Mouse (Mus musculus): Measurements from ENCODE around the gene 9130019O22Rik.

Gene 9130019O22Rik

DNA sequence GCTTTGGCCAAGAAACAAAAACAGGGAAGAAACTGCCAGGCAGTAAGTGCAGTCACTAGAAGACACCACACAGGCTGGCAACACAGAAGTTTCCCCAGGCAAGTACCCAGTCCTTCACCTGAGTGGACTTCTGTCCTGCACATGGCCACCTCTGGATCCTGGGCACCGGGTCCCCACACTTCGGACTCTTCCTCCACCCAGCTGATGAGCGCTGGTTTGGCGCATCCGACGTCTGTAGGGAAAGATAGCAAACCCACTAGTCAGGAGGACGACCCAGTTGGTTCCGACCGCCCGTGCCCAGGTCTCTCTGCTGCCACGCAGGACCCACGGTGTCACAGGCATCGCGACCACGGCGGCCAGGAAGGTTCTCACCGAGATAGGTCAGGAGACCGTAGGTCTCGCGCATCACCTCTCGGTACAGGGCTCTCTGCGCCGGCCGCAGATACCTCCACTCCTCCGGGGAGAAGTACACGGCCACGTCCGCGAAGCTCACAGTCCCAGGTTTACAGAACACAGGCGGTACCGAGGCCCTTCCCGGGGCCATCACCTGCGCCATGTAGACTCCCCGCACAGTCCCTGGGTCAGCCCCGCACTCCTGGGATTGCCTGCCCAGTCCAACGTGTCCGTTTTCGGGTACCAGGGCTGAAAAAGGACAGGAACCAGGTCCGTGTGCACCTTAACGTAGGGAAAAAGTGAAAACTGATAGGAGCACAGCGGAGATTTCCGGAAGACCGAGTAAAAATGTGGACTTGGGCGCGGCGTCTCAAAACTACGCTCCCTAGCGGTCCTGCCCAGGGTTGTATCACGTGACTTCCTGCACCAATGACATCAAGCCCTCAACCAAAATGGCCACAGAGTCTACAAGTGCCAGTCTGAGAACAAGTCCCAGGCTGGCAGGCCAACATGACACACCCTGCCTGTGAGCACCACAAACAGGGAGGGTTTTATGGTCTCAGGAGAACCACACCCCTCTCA lies 11.4 kb downstream of the 9130019O22Rik start, which contains the start of gene Zfp747:
Zfp747 (minus strand) TSS at position 780 of the 975 bp plus-strand sequence.
- 1% methylated on average over 49 of the region's 49 CpGs for WGBS

DNA sequence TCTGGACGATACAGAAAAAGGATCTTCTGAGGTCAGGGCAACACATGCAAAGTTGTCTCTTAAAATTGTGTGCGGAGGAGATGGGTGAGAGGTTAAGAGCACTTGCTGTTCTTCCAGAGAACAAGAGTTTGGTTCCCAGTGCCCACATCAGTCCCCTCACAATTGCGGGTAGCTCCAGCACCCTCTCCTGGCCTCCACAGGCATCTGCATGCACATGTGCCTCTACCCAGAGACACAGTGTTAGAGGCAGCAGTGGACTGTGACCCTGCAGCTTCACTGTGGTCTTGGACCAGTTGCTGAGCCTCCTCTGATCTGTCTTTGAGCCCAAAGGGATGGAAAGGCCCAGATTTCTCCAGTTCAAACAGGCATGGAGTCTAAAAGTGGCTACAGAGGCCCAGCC lies 15.1 kb downstream of the 9130019O22Rik start:
- WGBS, result 83% methylated on average over 3 of the region's 3 CpGs

GRCm38 (mm10) chr7:127371213-127371612 lies 15.8 kb downstream of the 9130019O22Rik start:
- WGBS, result 87% methylated on average over 2 of the region's 2 CpGs

DNA sequence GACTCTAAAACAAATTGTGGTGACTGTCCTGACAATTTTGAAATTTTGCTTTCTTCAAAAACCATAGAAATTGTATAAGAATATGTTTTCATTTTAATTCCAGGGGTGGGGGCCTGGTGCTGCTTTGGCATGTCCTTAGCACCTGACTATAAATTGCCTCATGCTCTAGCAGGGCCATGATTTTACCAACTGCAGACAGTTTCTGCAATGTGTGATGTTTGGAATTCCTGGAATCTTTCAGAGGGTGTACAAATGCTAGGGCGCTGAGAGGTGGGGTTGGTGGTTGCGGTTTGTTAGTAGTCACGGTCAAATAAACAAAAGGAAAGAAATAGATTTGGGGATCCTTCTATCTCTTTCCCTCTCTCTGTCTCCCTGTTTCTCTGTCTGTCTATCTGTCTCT lies 20.7 kb downstream of the 9130019O22Rik start:
- WGBS, result 88% methylated on average over 3 of the region's 3 CpGs

DNA sequence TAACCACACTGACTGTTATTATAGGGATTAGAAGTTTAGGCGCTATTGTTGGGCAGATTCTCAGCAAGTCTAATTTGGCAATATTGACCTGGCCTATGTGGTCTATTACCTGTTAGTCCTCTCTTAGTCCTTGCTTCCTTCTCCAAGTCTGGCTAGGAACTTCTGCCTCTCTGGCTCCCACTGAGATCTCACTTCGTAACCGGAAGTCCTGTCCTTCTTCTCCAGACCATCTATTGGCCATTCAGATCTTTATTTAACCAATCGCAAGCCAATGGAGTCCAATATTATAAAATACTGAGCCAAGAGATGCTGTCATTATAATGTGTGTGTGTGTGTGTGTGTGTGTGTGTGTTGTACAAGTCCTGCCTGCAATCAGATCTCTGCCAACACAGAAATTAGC lies 22.8 kb downstream of the 9130019O22Rik start:
- 73% methylated on average over 4 of the region's 4 CpGs for WGBS

- WGBS, result 11% methylated on average over 24 of the region's 24 CpGs
Measured at GRCm38 (mm10) chr7:127363475-127363921, 23.5 kb downstream of the 9130019O22Rik start.

DNA sequence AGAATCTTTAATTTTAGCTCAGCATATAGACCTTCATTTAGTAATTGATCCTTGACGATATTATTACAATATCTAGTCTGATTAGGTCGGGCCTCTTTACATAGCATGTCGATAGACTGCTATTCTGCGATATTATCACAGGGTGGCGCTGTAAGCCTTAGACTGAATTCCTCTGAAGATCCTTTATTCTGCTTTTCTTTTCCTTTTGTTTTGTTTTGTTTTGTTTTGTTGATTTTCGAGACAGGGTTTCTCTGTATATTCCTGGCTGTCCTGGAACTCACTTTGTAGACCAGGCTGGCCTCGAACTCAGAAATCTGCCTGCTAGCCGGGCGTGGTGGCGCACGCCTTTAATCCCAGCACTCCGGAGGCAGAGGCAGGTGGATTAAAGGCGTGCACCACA lies 24.5 kb downstream of the 9130019O22Rik start:
- WGBS, result 13% methylated on average over 13 of the region's 13 CpGs

GRCm38 (mm10) chr7:127361449-127361848 lies 25.5 kb downstream of the 9130019O22Rik start:
- WGBS, result 65% methylated on average over 13 of the region's 13 CpGs

DNA sequence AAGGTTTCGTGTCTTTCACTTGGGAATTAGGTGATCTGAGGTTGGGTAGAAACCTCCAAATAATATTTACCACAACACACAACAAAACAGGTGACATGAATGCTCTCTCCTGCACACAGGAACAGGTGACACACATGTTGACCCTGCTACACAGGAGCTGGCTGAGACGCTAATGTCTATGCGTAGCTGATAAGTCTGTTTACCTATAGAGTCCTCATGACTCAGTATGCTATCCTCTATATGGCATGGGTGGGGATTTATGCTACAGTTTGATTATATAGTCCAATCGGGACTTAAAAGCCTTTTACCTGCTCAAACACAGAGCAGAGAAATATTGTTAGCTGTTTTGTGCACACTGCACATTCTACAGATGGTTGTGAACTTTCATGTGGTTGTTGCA lies 26.7 kb downstream of the 9130019O22Rik start:
- 83% methylated on average over 4 of the region's 4 CpGs for WGBS

- WGBS, result 75% methylated on average over 4 of the region's 4 CpGs
Measured at GRCm38 (mm10) chr7:127358472-127358871, 28.5 kb downstream of the 9130019O22Rik start.

GRCm38 (mm10) chr7:127357871-127358270 lies 29.1 kb downstream of the 9130019O22Rik start:
- WGBS, result 30% methylated on average over 2 of the region's 2 CpGs

DNA sequence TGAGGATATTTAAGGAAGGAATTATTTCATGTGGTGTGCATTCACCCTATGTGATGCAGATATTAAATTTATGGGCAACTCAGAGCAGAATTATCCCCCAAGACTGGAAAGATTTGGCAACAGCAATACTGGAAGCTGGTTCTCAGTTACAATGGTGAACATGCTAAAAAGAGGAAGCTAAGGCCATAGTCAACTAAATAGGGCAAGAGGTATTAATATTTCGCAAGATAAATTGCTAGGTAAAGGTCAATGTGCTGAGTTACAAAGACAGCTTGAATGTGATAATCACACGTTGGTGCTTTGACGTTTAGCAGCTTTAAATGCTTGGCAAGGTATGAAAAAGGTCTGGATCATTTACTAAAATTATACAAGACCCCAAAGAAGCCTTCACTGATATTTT lies 31.2 kb downstream of the 9130019O22Rik start:
- 82% methylated on average over 3 of the region's 3 CpGs for WGBS

DNA sequence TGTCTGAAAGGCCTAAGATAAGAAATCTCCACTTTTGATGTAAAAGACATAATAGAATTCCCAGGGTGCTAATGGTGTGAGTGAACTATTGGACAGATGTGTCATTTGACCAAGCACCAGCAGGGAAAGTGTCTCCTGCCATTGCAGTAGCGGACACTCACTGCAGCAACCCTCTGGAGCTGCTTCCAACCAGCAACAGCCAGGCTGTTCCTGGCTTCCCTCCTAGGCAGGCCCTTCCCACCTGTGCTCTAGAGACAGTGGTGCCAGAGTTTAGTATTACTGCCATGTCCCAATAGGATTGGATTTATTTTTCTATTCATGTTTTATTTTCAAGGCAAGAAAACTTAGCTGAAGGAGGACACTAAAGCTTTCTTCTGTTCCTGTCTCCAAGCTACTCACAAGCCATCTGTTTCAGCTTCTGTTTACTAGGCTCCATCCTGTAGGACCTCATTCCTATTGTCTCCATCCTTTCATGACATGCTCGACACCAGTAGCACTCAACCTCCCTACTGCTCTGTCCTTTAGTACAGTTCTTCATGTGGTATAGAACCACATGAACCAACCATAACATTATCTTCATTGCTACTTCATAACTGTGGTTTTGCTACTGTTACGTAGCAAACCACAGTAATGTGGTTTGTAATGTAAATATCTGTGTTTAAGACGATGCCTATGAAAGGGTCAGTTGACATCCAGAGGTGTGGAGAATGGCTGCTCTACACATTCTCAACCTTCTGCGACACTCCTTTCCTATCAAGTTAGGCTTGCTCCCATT lies 35.5 kb downstream of the 9130019O22Rik start:
- 79% methylated on average over 5 of the region's 5 CpGs for WGBS

DNA sequence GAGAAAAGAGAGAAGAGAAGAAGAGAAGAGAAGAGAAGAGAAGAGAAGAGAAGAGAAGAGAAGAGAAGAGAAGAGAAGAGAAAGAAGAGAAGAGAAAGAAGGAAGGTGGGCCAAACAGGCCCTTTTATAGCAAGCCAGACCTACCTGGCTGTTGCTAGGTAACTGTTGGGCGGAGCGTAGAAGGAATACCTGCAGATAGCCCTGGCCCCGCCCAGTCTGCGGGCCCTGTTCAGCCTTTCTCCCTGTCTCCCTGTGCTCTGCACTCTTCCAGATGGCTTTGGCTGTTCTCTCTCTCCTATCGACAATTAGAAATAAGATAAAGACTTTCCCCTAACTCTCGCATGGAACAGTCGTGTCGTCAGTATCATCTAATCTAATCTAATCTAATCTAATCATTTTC lies 40.3 kb downstream of the 9130019O22Rik start:
- WGBS, result 18% methylated on average over 8 of the region's 8 CpGs

GRCm38 (mm10) chr7:127345512-127346325 lies 41.2 kb downstream of the 9130019O22Rik start, which contains the start of gene Zfp768:
Gene Zfp768, minus strand, starts transcription at chr7:127345589.
- WGBS, result under 1% methylated on average over 71 of the region's 76 CpGs

DNA sequence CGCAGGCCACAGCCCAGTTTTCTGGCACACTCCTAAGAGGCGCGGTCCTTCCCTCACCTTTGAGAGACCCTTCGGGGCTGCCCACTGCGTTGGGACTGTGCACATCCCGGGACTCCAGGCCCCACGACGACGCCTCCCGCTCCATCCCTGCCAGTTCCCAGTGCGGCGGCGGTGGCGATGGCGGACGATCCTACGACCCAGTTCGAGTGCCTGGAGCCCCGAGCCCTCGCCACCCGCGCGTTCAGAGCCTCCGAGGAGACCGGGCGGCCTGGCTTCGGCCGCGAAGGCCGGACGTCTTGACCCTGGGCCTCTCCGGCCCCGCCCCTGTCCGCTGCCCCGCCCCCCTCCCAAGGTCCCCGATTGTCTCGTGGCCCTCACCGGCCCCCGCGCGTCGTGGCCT lies 41.9 kb downstream of the 9130019O22Rik start:
- under 1% methylated on average over 42 of the region's 42 CpGs for WGBS

DNA sequence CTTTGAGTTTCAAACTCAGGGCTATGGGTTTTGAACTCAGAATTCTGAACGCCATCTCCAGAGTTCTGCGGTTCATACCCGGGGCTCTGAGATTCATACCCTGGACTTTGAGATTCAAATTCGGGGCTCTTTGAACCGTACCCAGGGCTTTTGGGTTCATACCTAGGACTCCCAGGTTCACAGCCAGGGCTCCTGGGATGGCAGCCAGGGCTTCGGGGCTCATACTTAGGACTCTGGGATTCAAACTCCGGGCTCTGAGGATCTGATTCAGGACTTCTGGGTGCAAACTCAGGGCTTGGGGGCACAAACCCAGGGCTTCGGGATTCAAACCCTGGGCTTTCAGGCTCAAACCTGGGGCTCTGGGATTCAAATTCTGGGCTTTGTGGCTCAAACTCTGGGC lies 42.6 kb downstream of the 9130019O22Rik start:
- WGBS, result 87% methylated on average over 8 of the region's 8 CpGs

- WGBS, result 94% methylated on average over 38 of the region's 38 CpGs
Measured at GRCm38 (mm10) chr7:127343351-127344019, 43.5 kb downstream of the 9130019O22Rik start.

DNA sequence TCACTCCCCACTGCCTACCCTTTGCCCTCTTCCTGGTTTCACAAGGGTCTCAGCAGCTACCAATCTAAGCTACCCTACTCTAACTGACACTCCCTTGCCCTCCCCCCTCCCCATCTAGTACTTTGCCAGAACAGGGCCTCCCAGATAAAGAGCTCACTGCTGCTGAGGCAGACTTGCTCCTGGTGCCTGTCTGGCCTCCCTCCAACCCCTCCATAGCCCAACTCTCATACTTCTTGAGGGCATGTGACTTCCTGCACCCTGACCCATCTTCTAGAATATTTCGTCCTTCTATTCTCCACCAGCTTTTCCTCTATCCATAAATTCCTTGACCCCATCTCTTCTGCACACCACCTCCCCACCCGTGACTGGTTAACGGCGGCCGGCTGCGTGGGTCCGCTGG lies 44.1 kb downstream of the 9130019O22Rik start:
- 94% methylated on average over 7 of the region's 7 CpGs for WGBS

DNA sequence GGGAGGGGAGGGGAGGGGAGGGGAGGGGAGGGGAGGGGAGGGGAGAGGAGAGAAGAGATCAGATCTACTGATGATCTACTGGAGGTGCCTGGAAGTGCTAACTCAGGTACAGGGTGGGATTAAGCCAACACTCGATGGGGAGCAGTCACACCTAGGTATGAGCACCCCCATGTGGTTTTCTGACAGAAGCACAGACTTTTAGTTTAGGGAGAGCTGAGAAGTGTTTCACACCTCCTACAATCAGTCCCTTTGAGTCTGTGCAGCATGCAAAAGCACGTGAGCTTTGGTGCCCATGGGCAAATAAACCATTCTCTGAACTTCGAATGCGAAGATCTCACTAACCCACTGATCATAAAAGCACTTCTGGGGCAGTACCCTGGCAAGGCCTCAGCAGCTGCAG lies 44.6 kb downstream of the 9130019O22Rik start:
- WGBS, result 38% methylated on average over 4 of the region's 4 CpGs

DNA sequence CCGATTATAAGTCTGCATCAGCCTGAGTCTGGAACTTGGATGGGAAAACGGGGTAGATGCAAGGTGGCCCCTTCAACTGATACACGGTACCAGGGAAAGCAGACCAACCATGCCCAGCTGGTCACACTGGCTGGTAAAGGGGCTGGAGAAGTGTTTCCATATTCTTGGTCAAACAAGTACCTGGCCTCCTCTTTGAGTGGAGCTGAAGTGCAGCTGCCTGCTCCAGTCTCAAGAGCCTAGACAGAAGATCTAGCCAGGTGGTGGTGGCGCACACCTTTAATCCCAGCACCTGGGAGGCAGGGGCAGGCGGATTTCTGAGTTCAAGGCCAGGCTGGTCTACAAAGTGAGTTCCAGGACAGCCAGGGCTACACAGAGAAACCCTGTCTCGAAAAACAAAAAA lies 45.1 kb downstream of the 9130019O22Rik start:
- WGBS, result 93% methylated on average over 6 of the region's 6 CpGs
